Mouse (Mus musculus) thymus, postnatal 10 days (tissue): ENCODE measurements around the gene Klf13.

Source experiments
- DNase-seq, 2 experiments: peaks; one replicate each; pipeline ENCODE4 v3.0.0; 2021; ENCODE audit warnings: low spot score in 2 of 2

The Klf13 gene

GRCm38 (mm10) chr7:63938914-63939396 lies at the start of gene Klf13:
TSS of gene Klf13 (minus strand) at chr7:63938915.
- DNase-seq = peak; percentile 97 to 99

DNA sequence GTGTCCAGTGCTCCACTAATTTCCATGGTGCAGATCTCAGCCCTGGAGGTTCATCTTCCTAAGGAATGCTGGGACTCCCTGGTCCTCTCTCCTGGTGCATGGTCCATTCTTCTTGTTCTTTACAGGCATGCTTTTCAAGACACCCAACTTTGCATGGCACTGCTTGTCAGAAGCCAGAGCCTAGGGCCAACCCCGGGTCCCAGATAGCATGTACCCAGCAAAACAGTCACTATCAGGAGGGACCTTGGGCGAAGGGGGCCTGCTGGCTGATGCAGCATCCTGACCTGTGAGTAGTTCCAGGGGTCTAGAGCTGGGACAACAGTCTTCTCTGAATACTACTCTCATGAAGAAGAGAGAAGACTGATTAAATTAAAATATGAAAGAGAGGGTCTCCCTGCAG lies 49.7 kb upstream of the Klf13 start:
- DNase-seq = no peak

- DNase-seq = peak; percentile 83 to 93
Observed at GRCm38 (mm10) chr7:63986407-63987182, 47.9 kb upstream of the Klf13 start.

DNA sequence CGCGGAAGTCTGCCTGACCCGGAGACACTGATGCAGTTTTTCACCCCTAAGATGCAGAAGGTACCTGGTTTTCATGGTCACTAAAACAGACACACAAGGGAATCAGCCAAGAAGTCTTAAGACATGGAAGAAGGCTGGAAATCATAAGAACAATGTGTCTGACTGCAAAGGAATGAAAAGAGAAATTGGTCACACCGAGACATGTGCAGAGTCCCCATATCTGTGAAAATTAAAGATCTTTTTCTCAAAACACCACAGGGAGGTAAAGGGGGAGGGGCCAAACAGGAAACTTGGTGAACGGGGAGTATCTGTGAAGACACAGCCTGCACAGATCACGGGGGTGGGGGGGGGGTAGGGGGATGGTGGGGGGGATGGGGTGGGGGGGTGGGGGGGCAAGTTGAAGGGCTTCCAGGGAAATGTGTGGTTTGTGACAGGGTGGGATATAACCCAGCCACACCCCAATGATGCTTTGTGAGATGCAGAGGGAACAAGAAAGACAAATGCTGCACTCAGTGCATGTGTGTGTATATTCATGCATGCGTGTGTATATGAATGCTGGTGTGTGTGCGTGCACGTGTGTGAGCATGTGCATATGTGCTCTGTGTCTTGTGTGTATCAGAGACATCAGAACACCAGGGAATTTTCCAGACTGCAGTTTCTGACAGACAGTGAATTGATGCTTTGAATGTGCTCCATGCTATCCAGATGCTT lies 47.1 kb upstream of the Klf13 start:
- peak; percentile 70 to 72 for DNase-seq

- DNase-seq = peak in 1 of 2 experiments; percentile 20
Observed at GRCm38 (mm10) chr7:63985266-63985665, 46.6 kb upstream of the Klf13 start.

GRCm38 (mm10) chr7:63984329-63984728 lies 45.6 kb upstream of the Klf13 start:
- peak; percentile 81 to 88 for DNase-seq

DNA sequence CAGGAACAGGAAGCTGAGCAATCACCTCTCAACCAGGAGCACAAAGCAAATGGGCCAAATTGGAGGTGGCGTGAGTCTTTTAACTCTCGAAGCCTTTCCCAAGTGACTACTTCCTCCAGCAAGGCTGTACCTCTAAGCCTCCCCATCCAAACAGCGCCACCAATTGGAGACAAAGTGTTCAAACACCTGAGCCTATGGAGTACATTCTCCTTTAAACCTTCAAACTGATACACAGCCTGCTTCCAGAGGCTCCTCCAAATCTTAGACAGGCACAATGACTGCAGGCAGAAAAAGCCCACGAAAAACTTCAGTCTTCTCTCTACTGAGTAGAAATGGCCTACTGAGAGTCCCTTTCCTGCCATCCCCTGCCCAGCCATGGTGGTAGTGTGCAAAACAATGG lies 38.9 kb upstream of the Klf13 start:
- DNase-seq = no peak

GRCm38 (mm10) chr7:63970986-63971385 lies 32.3 kb upstream of the Klf13 start:
- no peak for DNase-seq

GRCm38 (mm10) chr7:63969941-63970340 lies 31.2 kb upstream of the Klf13 start:
- DNase-seq = no peak

DNA sequence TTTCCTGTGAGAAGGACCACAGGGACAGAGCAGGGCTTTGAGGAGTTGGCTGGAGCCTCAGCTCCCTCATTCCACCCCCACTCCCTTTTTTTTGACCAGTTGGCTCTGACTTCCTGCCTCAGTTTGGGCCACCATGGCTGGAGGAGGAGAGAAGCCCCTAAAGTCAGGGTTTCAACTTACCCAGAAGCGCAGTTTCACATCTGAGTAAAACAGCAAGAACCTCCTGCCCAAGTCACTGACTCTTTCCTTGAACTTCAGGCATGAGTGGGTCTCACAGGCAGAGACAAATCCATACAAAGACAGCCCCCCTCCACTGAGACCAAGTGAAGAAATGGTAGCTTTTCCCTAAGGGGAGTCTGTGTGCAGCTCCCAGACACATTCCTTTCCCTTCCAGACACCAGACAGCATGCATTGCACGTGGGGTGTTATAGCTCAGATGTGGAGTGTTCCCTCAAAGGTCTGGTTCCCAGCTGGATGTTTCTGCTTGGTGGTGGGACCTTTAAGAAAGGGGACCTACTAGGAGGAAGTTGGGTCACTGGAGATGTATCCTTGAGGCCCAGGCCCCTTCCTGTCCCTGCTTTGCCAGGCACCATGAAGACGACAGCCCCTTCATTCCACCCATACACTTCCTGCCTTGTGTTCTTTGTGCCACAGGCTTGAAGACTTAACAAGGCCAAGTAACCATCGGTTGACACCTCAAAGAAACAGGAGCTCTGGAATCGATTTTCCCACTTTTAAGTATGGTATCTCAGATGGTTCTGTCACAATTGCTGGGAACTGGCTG lies 27.1 kb upstream of the Klf13 start:
- DNase-seq = no peak

- no peak for DNase-seq
Observed at GRCm38 (mm10) chr7:63965135-63965534, 26.4 kb upstream of the Klf13 start.

- DNase-seq = no peak
Observed at GRCm38 (mm10) chr7:63964121-63964520, 25.4 kb upstream of the Klf13 start.

GRCm38 (mm10) chr7:63963632-63964031 lies 24.9 kb upstream of the Klf13 start:
- DNase-seq = no peak

GRCm38 (mm10) chr7:63957872-63958640 lies 19.3 kb upstream of the Klf13 start:
- DNase-seq = no peak

- DNase-seq = peak; percentile 50 to 51
Observed at GRCm38 (mm10) chr7:63956981-63957713, 18.4 kb upstream of the Klf13 start.

DNA sequence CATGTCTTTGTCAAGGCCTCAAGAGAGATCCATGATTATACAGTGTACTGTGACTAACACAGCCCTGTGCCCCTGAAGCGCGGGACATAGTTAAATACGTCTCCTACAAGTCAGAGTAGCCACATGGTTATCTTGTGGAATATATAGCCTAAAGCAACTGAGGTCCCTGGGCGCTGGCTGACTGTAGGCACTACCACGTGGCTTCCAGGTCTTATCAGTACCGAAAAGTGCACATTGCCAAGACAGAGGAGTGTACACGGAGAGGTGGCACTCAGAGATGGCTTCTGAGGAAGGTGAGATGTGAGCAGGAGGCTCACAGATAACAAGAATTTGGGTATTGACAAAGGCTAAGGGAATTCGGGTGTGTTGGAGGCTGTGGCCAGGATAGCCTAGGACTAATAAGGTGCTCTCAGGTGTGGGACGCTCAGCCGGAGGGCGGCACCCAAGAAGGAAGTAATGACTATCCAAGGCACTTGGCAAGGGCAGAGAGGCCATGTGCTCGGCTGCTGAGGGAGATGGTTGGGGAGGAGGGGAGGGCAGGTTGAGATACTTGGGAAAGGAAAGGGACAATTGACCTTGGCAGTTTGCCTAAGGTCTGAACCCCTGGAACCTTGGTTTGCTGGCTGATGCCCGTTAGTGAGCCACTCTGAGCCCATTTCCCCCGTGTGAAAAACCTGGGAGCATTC lies 17.6 kb upstream of the Klf13 start:
- no peak for DNase-seq

- no peak for DNase-seq
Observed at GRCm38 (mm10) chr7:63955440-63955839, 16.7 kb upstream of the Klf13 start.

DNA sequence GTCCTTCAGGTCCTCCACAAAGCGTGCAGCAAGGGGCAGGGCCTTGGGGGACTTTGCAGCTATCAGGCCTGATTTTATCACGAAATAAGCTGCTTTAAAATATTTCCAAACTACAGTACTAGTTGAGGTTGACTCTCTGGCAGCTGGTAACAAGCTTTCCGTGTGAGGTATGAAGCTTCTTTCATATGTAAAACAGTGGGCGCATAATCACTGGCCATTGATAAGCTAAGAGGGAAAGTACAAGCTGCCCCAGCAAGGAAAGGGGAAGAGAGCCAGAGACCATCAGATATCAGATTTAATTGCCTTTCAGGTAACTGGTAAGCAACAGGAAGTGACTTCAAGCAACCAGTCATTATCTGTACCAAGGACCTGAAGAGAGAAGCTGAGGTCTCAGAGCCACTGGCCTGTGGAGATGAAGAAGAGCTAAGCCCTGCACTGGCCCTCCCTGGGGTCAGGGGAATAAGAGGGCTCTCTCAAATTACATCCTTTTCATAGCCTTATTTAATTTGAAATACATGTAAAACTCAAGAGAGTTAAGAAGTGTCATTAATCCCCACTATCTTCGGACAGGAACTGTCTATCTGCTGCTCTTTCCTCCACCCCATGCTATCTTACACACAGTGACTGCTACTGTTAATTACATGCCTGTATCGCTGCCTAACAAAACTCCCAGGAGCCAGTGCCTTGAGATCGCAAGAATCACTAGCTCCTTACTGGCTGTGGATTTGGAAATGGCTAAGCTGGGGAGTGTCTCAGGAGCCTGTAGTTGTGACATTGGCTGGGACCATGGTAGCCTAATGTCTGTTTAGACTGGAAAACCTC lies 13.6 kb upstream of the Klf13 start:
- DNase-seq = no peak

- no peak for DNase-seq
Observed at GRCm38 (mm10) chr7:63950931-63951607, 12.4 kb upstream of the Klf13 start.
